8 mouse cellular contexts compared by ENCODE assay signal in the genomic region with DNA sequence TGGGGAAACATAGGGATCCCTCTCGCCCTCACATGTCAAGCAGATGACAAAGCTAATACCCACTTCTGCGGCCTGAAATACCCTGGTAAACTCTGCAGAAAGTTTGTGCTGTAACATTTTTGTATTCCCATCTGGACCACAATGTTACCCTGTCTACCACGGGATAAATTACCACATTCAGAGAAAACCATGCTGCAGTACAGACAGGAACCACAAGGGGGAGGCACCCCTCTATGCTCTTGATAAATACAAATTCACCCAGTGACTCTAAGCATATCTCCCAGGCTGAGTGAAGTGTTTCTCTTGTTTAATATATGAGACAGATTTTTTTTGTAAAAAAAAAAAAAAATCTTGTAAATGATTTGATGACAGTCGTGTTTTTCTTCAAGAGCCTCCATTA.
DNase-seq lines count a peak whose midpoint lies in the region; ATAC-seq and TF ChIP-seq lines count a peak whose summit lies in the region.
"Not testable (repeated sequence)": the region's sequence is repeated elsewhere in the genome, so short reads cannot be mapped to it uniquely, and the experiment has no call there.

No protein-coding gene starts in this region.

- H3K9ac ChIP-seq in embryonic facial prominence, embryonic 14.5 days (ENCODE audit: low read depth, low read length); heart, adult 2 months (ENCODE audit: low read depth, low read length): not testable (repeated sequence)

- WGBS in embryonic facial prominence, embryonic 14.5 days: 50% methylated on average over 4 of the region's 4 CpGs
- WGBS in heart, adult 2 months: 33% methylated on average over 4 of the region's 4 CpGs

- not testable (repeated sequence) for H3K4me2 ChIP-seq in embryonic facial prominence, embryonic 14.5 days (ENCODE audit: low read depth, low read length)

- not testable (repeated sequence) for H3K27ac ChIP-seq in embryonic facial prominence, embryonic 14.5 days (replicated peaks; ENCODE audit: low read depth, low read length); heart, adult 2 months

- intact Hi-C loops in heart, adult 2 months (cut with DNase I); left cerebral cortex, postnatal 14 days (cut with DNase I): not testable (repeated sequence)

- not testable (repeated sequence) for H3K9me3 ChIP-seq in embryonic facial prominence, embryonic 14.5 days (ENCODE audit: control insufficient read depth, low read length)

- H3K27me3 ChIP-seq in embryonic facial prominence, embryonic 14.5 days (replicated peaks; ENCODE audit: control insufficient read depth, insufficient read depth, low read length); heart, adult 2 months (ENCODE audit: control insufficient read depth, insufficient read depth, low read length): not testable (repeated sequence)

- not testable (repeated sequence) for TF ChIP-seq EP300 in heart, adult 2 months (IDR thresholded peaks at IDR 0.05; ENCODE audit: insufficient read depth, low read depth, low read length)

- H3K36me3 ChIP-seq in embryonic facial prominence, embryonic 14.5 days (ENCODE audit: control insufficient read depth, insufficient read depth, low read length); heart, adult 2 months (ENCODE audit: control insufficient read depth, insufficient read depth, low read length): not testable (repeated sequence)

- TF ChIP-seq POLR2A in heart, adult 2 months (IDR thresholded peaks at IDR 0.05; ENCODE audit: insufficient read depth, low read depth, low read length): not testable (repeated sequence)

- ATAC-seq in embryonic facial prominence, embryonic 14.5 days (ENCODE audit: low read depth): not testable (repeated sequence)

- peak; percentile 59 for TF ChIP-seq CTCF in heart, adult 2 months (IDR thresholded peaks at IDR 0.05)

- H3K4me3 ChIP-seq in embryonic facial prominence, embryonic 14.5 days (ENCODE audit: low read depth, low read length); heart, adult 2 months: not testable (repeated sequence)

- DNase-seq in 416B (ENCODE audit: low read depth): peak; percentile 63
- DNase-seq in adrenal gland, postnatal 36 days: peak; percentile 18 to 41
- peak; percentile 3 for DNase-seq in embryonic facial prominence, embryonic 14.5 days (ENCODE audit: low spot score)
- DNase-seq in heart, adult 2 months: peak in 1 of 2 experiments; percentile 3
- DNase-seq in kidney, adult 9 months: peak; percentile 33
- peak; percentile 58 to 60 for DNase-seq in left cerebral cortex, postnatal 14 days (ENCODE audit: low spot score in 2 of 2)
- DNase-seq in lung, postnatal 36 days: peak; percentile 61
- DNase-seq in right cerebral cortex, postnatal 4 days: peak; percentile 56

- not testable (repeated sequence) for H3K79me2 ChIP-seq in heart, adult 2 months (replicated peaks; ENCODE audit: control insufficient read depth, insufficient read depth, low read length)

- not testable (repeated sequence) for H3K4me1 ChIP-seq in embryonic facial prominence, embryonic 14.5 days (ENCODE audit: control insufficient read depth, insufficient read depth, low read length); heart, adult 2 months (ENCODE audit: control insufficient read depth, insufficient read depth, low read length)
